Mouse (Mus musculus) brain, embryonic 14.5 days (tissue): Measurements from ENCODE around the gene Idh1.

Experiments
- CTCF ChIP-seq: fragments of 200-500 bp; IDR thresholded peaks from 2 replicates; pipeline ENCODE4 v1.5.1; 2012; ENCODE audit warnings: inconsistent platforms, mild to moderate bottlenecking, moderate library complexity, borderline replicate concordance; ENCODE audit not compliant: insufficient read depth, insufficient read length; ENCODE audit errors: extremely low read depth
- POLR2A ChIP-seq: fragments of 200-500 bp; IDR thresholded peaks from 2 replicates; pipeline ENCODE4 v1.6.1; 2012; ENCODE audit warnings: mild to moderate bottlenecking, inconsistent platforms, borderline replicate concordance; ENCODE audit not compliant: poor library complexity, insufficient read depth, insufficient read length, severe bottlenecking; ENCODE audit errors: extremely low read depth

DNA sequence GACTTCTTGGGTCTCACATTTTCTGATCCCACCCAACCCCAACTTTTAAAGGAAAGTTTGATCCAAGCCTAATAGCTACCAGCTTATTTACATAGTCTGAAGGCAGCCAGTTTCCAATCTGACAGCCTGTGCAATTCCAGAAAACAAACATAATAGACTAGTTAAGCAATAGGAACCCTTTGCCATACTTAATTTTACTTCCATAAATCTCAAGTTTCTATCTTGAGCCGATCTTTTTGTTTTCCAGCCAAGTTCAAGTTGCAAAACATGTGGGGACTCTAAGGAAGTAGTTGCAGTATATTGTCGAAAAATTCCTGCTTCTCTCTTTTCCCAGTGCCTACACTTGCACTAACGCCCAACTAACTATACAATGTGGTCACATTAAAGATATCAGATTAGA, 8.8 kb downstream of the Idh1 start:
- TF ChIP-seq CTCF (no peak), POLR2A (no peak)
